Mouse (Mus musculus): Measurements from ENCODE around the gene Grrp1. TPM values are rescaled to one million over a fixed set of nuclear protein-coding genes. Genes with fewer than 3 reads are reported as not detected.

Grrp1 gene
- polyA plus RNA-seq, 1 experiment = not detected

GRCm38 (mm10) chr4:134250930-134251240 lies 3.0 kb downstream of the Grrp1 start:
- peaks cover 23% of the 10 kb centered on the region for H3K4me1 ChIP-seq (ENCODE audit: control insufficient read depth, insufficient read depth, low read length)
- no peak for TF ChIP-seq CTCF (IDR thresholded peaks at IDR 0.05; ENCODE audit: insufficient read depth, low read depth, low read length)
- TF ChIP-seq POLR2A (IDR thresholded peaks at IDR 0.05; ENCODE audit: insufficient read depth, low read depth, low read length) = no peak
- H3K27ac ChIP-seq (ENCODE audit: insufficient read depth, low read depth, low read length) = no peak overlapping the region
- H3K4me3 ChIP-seq (ENCODE audit: insufficient read depth, low read depth, low read length) = peak overlapping the region; percentile 54
- 8% methylated on average over 10 of the region's 10 CpGs for WGBS

GRCm38 (mm10) chr4:134250116-134250929 lies 3.6 kb downstream of the Grrp1 start:
- H3K4me3 ChIP-seq (ENCODE audit: insufficient read depth, low read depth, low read length) = peak overlapping the region; percentile 54
- H3K4me1 ChIP-seq (ENCODE audit: control insufficient read depth, insufficient read depth, low read length) = peaks cover 23% of the 10 kb centered on the region
- TF ChIP-seq POLR2A (IDR thresholded peaks at IDR 0.05; ENCODE audit: insufficient read depth, low read depth, low read length) (no peak), CTCF (IDR thresholded peaks at IDR 0.05; ENCODE audit: insufficient read depth, low read depth, low read length) (no peak)
- WGBS = 6% methylated on average over 27 of the region's 27 CpGs
- H3K27ac ChIP-seq (ENCODE audit: insufficient read depth, low read depth, low read length) = no peak overlapping the region

DNA sequence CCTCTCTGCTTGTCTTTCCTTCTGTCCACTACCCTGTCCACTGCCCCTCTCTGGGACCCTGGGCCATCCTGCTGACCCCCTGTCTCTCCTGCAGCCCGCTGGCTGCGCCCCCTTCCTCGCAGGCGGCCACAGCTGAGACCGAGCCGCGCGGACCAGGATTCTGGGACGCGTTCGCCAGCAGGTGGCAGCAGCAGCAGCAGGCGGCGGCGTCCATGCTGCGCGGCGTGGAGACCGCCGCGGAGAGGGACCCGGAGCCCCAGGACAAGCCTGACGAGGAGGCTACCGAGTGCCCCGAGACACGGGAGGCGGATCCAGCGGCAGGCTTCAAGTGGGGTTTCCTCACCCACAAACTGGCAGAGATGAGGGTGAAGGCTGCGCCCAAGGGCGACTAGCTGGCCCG lies 4.3 kb downstream of the Grrp1 start:
- 1% methylated on average over 30 of the region's 30 CpGs for WGBS
- Histone ChIP-seq H3K4me1 (ENCODE audit: control insufficient read depth, insufficient read depth, low read length) (peaks cover 27% of the 10 kb centered on the region), H3K4me3 (ENCODE audit: insufficient read depth, low read depth, low read length) (peak overlapping the region; percentile 41), H3K27ac (ENCODE audit: insufficient read depth, low read depth, low read length) (no peak overlapping the region)
- TF ChIP-seq POLR2A (IDR thresholded peaks at IDR 0.05; ENCODE audit: insufficient read depth, low read depth, low read length) (no peak), CTCF (IDR thresholded peaks at IDR 0.05; ENCODE audit: insufficient read depth, low read depth, low read length) (peak; percentile 88)

GRCm38 (mm10) chr4:134246719-134247258 lies 7.1 kb downstream of the Grrp1 start, which contains the start of gene Gm30191:
TSS of gene Gm30191 (plus strand) at chr4:134246935.
- no peak within 1 kb of the TSS for H3K4me3 ChIP-seq (ENCODE audit: insufficient read depth, low read depth, low read length)
- peaks cover 36% of the 10 kb centered on the region for H3K4me1 ChIP-seq (ENCODE audit: control insufficient read depth, insufficient read depth, low read length)
- TF ChIP-seq POLR2A (IDR thresholded peaks at IDR 0.05; ENCODE audit: insufficient read depth, low read depth, low read length) (no peak), CTCF (IDR thresholded peaks at IDR 0.05; ENCODE audit: insufficient read depth, low read depth, low read length) (no peak)
- WGBS = 65% methylated on average over 7 of the region's 7 CpGs
- no peak within 1 kb of the TSS for H3K27ac ChIP-seq (ENCODE audit: insufficient read depth, low read depth, low read length)

- TF ChIP-seq POLR2A (IDR thresholded peaks at IDR 0.05; ENCODE audit: insufficient read depth, low read depth, low read length) = no peak
- no peak for TF ChIP-seq CTCF (IDR thresholded peaks at IDR 0.05; ENCODE audit: insufficient read depth, low read depth, low read length)
- 49% methylated on average over 4 of the region's 4 CpGs for WGBS
- H3K27ac ChIP-seq (ENCODE audit: insufficient read depth, low read depth, low read length) = no peak overlapping the region
- peaks cover 30% of the 10 kb centered on the region for H3K4me1 ChIP-seq (ENCODE audit: control insufficient read depth, insufficient read depth, low read length)
- H3K4me3 ChIP-seq (ENCODE audit: insufficient read depth, low read depth, low read length) = no peak overlapping the region
Observed at GRCm38 (mm10) chr4:134246256-134246655, 7.7 kb downstream of the Grrp1 start.

- peaks cover 25% of the 10 kb centered on the region for H3K4me1 ChIP-seq (ENCODE audit: control insufficient read depth, insufficient read depth, low read length)
- TF ChIP-seq CTCF (IDR thresholded peaks at IDR 0.05; ENCODE audit: insufficient read depth, low read depth, low read length) (peak; percentile 82), POLR2A (IDR thresholded peaks at IDR 0.05; ENCODE audit: insufficient read depth, low read depth, low read length) (no peak; the same call in 1 of the 2 replicates)
- under 1% methylated on average over 60 of the region's 60 CpGs for WGBS
- H3K4me3 ChIP-seq (ENCODE audit: insufficient read depth, low read depth, low read length) = peak within 1 kb of the TSS; percentile 82
- H3K27ac ChIP-seq (ENCODE audit: insufficient read depth, low read depth, low read length) = no peak within 1 kb of the TSS
Observed at GRCm38 (mm10) chr4:134245148-134245843, 8.6 kb downstream of the Grrp1 start, which contains the start of gene Zfp593. TSS of gene Zfp593 (minus strand) at chr4:134245592.

GRCm38 (mm10) chr4:134243516-134244250 lies 10.2 kb downstream of the Grrp1 start, which contains the start of gene E130218I03Rik:
TSS of gene E130218I03Rik (plus strand) at chr4:134243662.
- H3K4me1 ChIP-seq (ENCODE audit: control insufficient read depth, insufficient read depth, low read length) = peaks cover 15% of the 10 kb centered on the region
- H3K4me3 ChIP-seq (ENCODE audit: insufficient read depth, low read depth, low read length) = 0 out of 2 replicates have a peak within 1 kb of the TSS, but pooled peaks have one; percentile 82
- H3K27ac ChIP-seq (ENCODE audit: insufficient read depth, low read depth, low read length) = no peak within 1 kb of the TSS
- 93% methylated on average over 17 of the region's 17 CpGs for WGBS
- TF ChIP-seq CTCF (IDR thresholded peaks at IDR 0.05; ENCODE audit: insufficient read depth, low read depth, low read length) = no peak
- no peak for TF ChIP-seq POLR2A (IDR thresholded peaks at IDR 0.05; ENCODE audit: insufficient read depth, low read depth, low read length)

DNA sequence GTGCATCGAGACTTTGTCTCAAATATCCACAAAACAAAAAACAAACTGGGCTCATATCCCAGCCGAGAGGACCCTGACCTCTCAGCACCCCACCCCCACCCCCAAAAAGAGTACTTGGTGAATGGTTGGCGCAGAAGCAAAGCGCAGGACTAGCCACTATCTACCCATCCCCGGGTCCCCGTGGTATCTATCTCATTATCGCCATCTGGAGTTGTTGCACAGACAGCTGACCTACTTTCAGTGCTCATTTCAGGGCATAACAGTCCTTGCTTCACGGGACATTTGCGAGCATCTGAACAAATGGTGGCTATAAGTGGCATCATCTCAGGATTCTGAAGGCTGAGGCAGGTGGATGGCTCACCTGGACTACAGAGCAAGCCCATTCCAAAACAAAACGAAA lies 15.2 kb downstream of the Grrp1 start:
- H3K4me3 ChIP-seq (ENCODE audit: insufficient read depth, low read depth, low read length) = no peak overlapping the region
- TF ChIP-seq CTCF (IDR thresholded peaks at IDR 0.05; ENCODE audit: insufficient read depth, low read depth, low read length) = no peak
- no peak for TF ChIP-seq POLR2A (IDR thresholded peaks at IDR 0.05; ENCODE audit: insufficient read depth, low read depth, low read length)
- 10% methylated on average over 10 of the region's 10 CpGs for WGBS
- no peak overlapping the region for H3K27ac ChIP-seq (ENCODE audit: insufficient read depth, low read depth, low read length)
- peaks cover 13% of the 10 kb centered on the region; the same call in 1 of the 2 replicates for H3K4me1 ChIP-seq (ENCODE audit: control insufficient read depth, insufficient read depth, low read length)
